16 mouse cellular contexts compared by ENCODE assay signal in the genomic region with DNA sequence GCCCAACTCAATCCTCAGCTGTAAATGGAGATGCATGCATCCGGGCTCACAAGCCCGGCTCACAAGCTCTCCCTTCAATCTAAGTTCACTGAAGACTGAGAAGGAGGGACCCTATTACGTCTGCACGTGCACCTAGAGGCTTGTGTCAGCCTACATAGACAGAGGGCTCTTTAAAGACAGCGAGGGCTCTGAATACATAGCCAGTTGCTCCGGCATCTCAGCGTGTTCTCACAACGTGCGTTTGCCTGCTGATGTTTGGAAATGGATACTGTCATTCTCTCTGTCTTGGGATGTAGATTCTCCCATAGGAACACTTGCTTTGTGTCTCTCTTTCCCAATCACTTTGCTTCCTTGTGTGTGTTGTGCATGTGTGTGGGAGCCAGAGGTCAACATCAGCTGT.
"Had no signal": no experiment of that assay in that cellular context is flagged by ENCODE, and none has a peak within 500 bp of the region (broad histone marks: within the 10 kb centered on the region; RNA-seq: fewer than 3 reads in every experiment).

No protein-coding gene starts in this region.

- H3K9ac ChIP-seq: neural tube, embryonic 13.5 days; neural tube, embryonic 15.5 days; stomach, embryonic 15.5 days had no signal

- H3K9me3 ChIP-seq: neural tube, embryonic 13.5 days; neural tube, embryonic 15.5 days; stomach, embryonic 15.5 days had no signal

- H3K27me3 ChIP-seq: neural tube, embryonic 13.5 days; stomach, embryonic 15.5 days had no signal

- H3K4me3 ChIP-seq: neural tube, embryonic 13.5 days; neural tube, embryonic 15.5 days; stomach, embryonic 15.5 days had no signal

- DNase-seq: retina, postnatal 1 day; right cerebral cortex, adult 18-20 months; right cerebral cortex, postnatal 14 days; right cerebral cortex, postnatal 25 days; right cerebral cortex, postnatal 4 days; spleen, adult 18-20 months; thymus, adult 18-20 months; thymus, adult 2 months; thymus, postnatal 14 days; thymus, postnatal 25 days; thymus, postnatal 36 days; thymus, postnatal 4 days had no signal

- H3K27ac ChIP-seq: neural tube, embryonic 13.5 days; neural tube, embryonic 15.5 days; stomach, embryonic 15.5 days; stomach, postnatal 0 days had no signal

- H3K36me3 ChIP-seq: neural tube, embryonic 13.5 days; neural tube, embryonic 15.5 days; stomach, embryonic 15.5 days had no signal

- H3K4me2 ChIP-seq: neural tube, embryonic 13.5 days; neural tube, embryonic 15.5 days; stomach, embryonic 15.5 days had no signal
